Mouse (Mus musculus): ENCODE results near the gene Chuk.

GRCm38 (mm10) chr19:44145702-44146567 is 38.7 kb upstream of the Chuk start, which contains the start of gene Bloc1s2:
- no peak for TF ChIP-seq CTCF (IDR thresholded peaks at IDR 0.05; ENCODE audit: control insufficient read depth, insufficient read depth, low read length)
- TF ChIP-seq POLR2A (IDR thresholded peaks at IDR 0.05; ENCODE audit: borderline replicate concordance, control insufficient read depth, low read depth, low read length), result peak; percentile 78; the same call in 1 of the 2 replicates

Measured in bone marrow, adult 2 months (tissue).